Mouse (Mus musculus) ES-E14 (cell line): ENCODE measurements at regions not wholly inside any gene's neighbourhood (a gene's known extent, or its start where the extent isn't known, plus 50 kb on each side); places are given as distances from the start of the nearest gene placed in this dataset.

Experiments
- CHD2 ChIP-seq: IDR thresholded peaks from 2 replicates; pipeline ENCODE4 v1.6.1; 2014; ENCODE audit warnings: mild to moderate bottlenecking, low read depth, low read length, inconsistent platforms
- HCFC1 ChIP-seq: IDR thresholded peaks from 2 replicates; pipeline ENCODE4 v1.6.1; 2012; ENCODE audit warnings: low read length, inconsistent platforms, borderline replicate concordance; ENCODE audit not compliant: insufficient read depth
- MAFK ChIP-seq: IDR thresholded peaks from 2 replicates; pipeline ENCODE4 v1.6.1; 2014; ENCODE audit warnings: mild to moderate bottlenecking, low read depth, low read length, inconsistent platforms; ENCODE audit not compliant: insufficient read depth
- ZC3H11A ChIP-seq: IDR thresholded peaks from 2 replicates; pipeline ENCODE4 v1.6.1; 2012; ENCODE audit warnings: low read depth, mild to moderate bottlenecking, inconsistent platforms, low read length, borderline replicate concordance
- ZNF384 ChIP-seq: IDR thresholded peaks from 2 replicates; pipeline ENCODE4 v1.6.1; 2012; ENCODE audit warnings: low read depth, low read length, inconsistent platforms

DNA sequence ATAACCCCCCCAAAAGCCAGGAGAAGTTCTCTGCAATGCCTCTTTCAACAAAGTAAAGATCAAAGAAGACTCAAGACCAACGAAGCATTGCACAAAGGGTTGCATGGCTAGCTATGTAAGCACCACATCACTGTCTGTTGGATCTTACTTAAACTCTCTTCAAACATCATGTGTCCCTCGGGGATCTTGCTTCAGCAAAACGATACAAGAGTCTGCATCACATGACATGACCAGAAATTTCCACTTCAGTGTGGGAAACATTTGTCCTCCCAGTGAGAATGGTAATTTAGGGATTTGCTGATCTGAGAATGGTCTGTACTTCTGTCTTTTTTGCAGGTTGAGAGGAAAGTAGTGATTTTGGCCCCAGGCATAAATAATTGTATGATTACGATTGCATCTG is 283.6 kb upstream of the Gria1 start:
- TF ChIP-seq ZC3H11A (no peak), CHD2 (no peak), HCFC1 (no peak), MAFK (no peak), ZNF384 (no peak)
